8 mouse cellular contexts compared by ENCODE assay signal in the genomic region with DNA sequence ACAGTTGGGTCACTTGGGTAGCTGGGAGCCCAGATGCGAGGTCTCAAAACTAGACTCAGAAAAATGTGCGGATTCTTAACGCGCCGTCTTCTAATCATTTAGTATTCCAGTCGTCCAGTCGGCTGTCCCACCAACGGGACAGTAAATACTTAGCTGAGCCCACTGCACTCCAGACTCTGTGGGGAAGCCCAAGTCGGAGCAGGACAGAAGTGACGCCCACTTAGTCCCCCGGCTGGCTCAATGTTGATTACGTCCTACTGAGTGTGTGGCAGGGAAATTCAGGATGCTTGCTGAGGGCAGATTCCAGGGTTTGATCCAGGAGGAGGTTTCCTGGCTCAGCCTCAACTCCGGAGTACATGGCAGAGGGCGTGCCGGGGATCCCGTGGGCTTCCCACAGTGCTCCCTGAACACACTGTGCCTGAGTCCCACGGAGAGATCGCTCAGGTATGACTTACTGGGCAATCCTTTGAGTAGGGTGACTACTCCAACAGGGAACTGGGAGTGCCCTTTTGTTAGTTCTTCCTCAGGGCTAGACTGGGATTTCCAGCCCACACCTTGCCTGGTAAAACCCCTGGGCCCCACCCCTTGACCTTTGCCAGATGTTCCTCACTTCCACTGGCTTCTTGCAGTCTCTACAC. TPM values are rescaled to one million over a fixed set of nuclear protein-coding genes. Genes with fewer than 3 reads are reported as not detected.
DNase-seq lines count a peak whose midpoint lies in the region; ATAC-seq and TF ChIP-seq lines count a peak whose summit lies in the region.

No protein-coding gene starts in this region.

- no peaks in the 10 kb centered on the region for H3K27me3 ChIP-seq in embryonic facial prominence, embryonic 11.5 days (ENCODE audit: control insufficient read depth, insufficient read depth, low read length)
- H3K27me3 ChIP-seq in intestine, embryonic 15.5 days (replicated peaks): no peaks in the 10 kb centered on the region
- peaks cover 56% of the 10 kb centered on the region for H3K27me3 ChIP-seq in midbrain, embryonic 12.5 days

- DNase-seq in layer of hippocampus, adult 2 months (ENCODE audit: low spot score in 2 of 2): no peak
- no peak for DNase-seq in layer of hippocampus, postnatal 14 days (ENCODE audit: low spot score in 2 of 2)
- DNase-seq in embryonic facial prominence, embryonic 11.5 days (ENCODE audit: low spot score): peak; percentile 13
- no peak for DNase-seq in ovary, adult 18-20 months (ENCODE audit: low spot score)
- DNase-seq in cerebellum, adult 11 months: no peak
- DNase-seq in ovary, postnatal 10 days (ENCODE audit: low spot score): no peak

- H3K9me3 ChIP-seq in embryonic facial prominence, embryonic 11.5 days (replicated peaks; ENCODE audit: control insufficient read depth, low read length): no peaks in the 10 kb centered on the region
- H3K9me3 ChIP-seq in intestine, embryonic 15.5 days: no peaks in the 10 kb centered on the region
- no peaks in the 10 kb centered on the region for H3K9me3 ChIP-seq in midbrain, embryonic 12.5 days

- no peak overlapping the region for H3K27ac ChIP-seq in layer of hippocampus, adult 2 months
- H3K27ac ChIP-seq in embryonic facial prominence, embryonic 11.5 days (replicated peaks; ENCODE audit: low read depth, low read length): no peak overlapping the region
- peak overlapping the region; percentile 85 for H3K27ac ChIP-seq in intestine, embryonic 15.5 days
- no peak overlapping the region for H3K27ac ChIP-seq in midbrain, embryonic 12.5 days (replicated peaks)

- H3K36me3 ChIP-seq in embryonic facial prominence, embryonic 11.5 days (replicated peaks; ENCODE audit: control insufficient read depth, insufficient read depth, low read depth, low read length): no peaks in the 10 kb centered on the region
- H3K36me3 ChIP-seq in intestine, embryonic 15.5 days: no peaks in the 10 kb centered on the region
- no peaks in the 10 kb centered on the region for H3K36me3 ChIP-seq in midbrain, embryonic 12.5 days

- TF ChIP-seq CTCF in layer of hippocampus, adult 2 months (conservative IDR thresholded peaks at IDR 0.05): no peak

- H3K9ac ChIP-seq in embryonic facial prominence, embryonic 11.5 days (replicated peaks; ENCODE audit: low read length): no peak overlapping the region
- peak overlapping the region; percentile 58 for H3K9ac ChIP-seq in intestine, embryonic 15.5 days
- peak overlapping the region; percentile 47 for H3K9ac ChIP-seq in midbrain, embryonic 12.5 days (replicated peaks)

- WGBS in embryonic facial prominence, embryonic 11.5 days: 8% methylated on average over 18 of the region's 18 CpGs
- WGBS in intestine, embryonic 15.5 days: 3% methylated on average over 18 of the region's 18 CpGs
- 5% methylated on average over 18 of the region's 18 CpGs for WGBS in midbrain, embryonic 12.5 days

- H3K4me1 ChIP-seq in embryonic facial prominence, embryonic 11.5 days (ENCODE audit: control insufficient read depth, insufficient read depth, low read length): no peaks in the 10 kb centered on the region; the same call in 1 of the 2 replicates
- no peaks in the 10 kb centered on the region; the same call in none of the 2 replicates for H3K4me1 ChIP-seq in intestine, embryonic 15.5 days (replicated peaks)
- peaks cover 11% of the 10 kb centered on the region for H3K4me1 ChIP-seq in midbrain, embryonic 12.5 days

- peak overlapping the region; percentile 55 for H3K4me3 ChIP-seq in layer of hippocampus, adult 2 months
- peak overlapping the region; percentile 44 for H3K4me3 ChIP-seq in embryonic facial prominence, embryonic 11.5 days (ENCODE audit: low read depth, low read length)
- peak overlapping the region; percentile 53 for H3K4me3 ChIP-seq in intestine, embryonic 15.5 days (replicated peaks)
- peak overlapping the region; percentile 54 for H3K4me3 ChIP-seq in midbrain, embryonic 12.5 days

- H3K4me2 ChIP-seq in embryonic facial prominence, embryonic 11.5 days (ENCODE audit: low read depth, low read length): peak overlapping the region; percentile 92
- H3K4me2 ChIP-seq in intestine, embryonic 15.5 days (replicated peaks): peak overlapping the region; percentile 87
- H3K4me2 ChIP-seq in midbrain, embryonic 12.5 days (replicated peaks): peak overlapping the region; percentile 93

- peak; percentile 51; the same call in 1 of the 2 replicates for ATAC-seq in embryonic facial prominence, embryonic 11.5 days (replicated peaks; ENCODE audit: insufficient number of reproducible peaks, low FRiP score, low TSS enrichment, low read depth)
- ATAC-seq in intestine, embryonic 15.5 days: peak; percentile 53
- ATAC-seq in midbrain, embryonic 12.5 days (ENCODE audit: low FRiP score, low read depth): peak; percentile 64

RNA-seq across cellular contexts. Expression of gene Nipal1, which starts 0.5 kb away (rescaled TPM):
- total RNA-seq in layer of hippocampus, adult 2 months (2021): not detected
- total RNA-seq in layer of hippocampus, postnatal 14 days (2021): not detected
- 0.80 and 0.91 TPM in 2 replicates for polyA plus RNA-seq in embryonic facial prominence, embryonic 11.5 days (2014; fragmentation: Nextera tagmentation; extraction: Ambion mirVana)
- polyA plus RNA-seq in intestine, embryonic 15.5 days (2015; fragmentation: Nextera tagmentation; extraction: Ambion mirVana): 30.5 and 31.6 TPM in 2 replicates
- polyA plus RNA-seq in midbrain, embryonic 12.5 days (2016; fragmentation: Nextera tagmentation; extraction: Ambion mirVana): 0.35 and 0.68 TPM in 2 replicates

RNA-seq across cellular contexts. Expression of gene Cnga1, which starts 4.0 kb away (rescaled TPM):
- not detected for total RNA-seq in layer of hippocampus, adult 2 months (2021)
- not detected for total RNA-seq in layer of hippocampus, postnatal 14 days (2021)
- not detected in 2 replicates for polyA plus RNA-seq in embryonic facial prominence, embryonic 11.5 days (2014; fragmentation: Nextera tagmentation; extraction: Ambion mirVana)
- 0.06 TPM in 1 of 2 replicates, not detected in the other for polyA plus RNA-seq in intestine, embryonic 15.5 days (2015; fragmentation: Nextera tagmentation; extraction: Ambion mirVana)
- polyA plus RNA-seq in midbrain, embryonic 12.5 days (2016; fragmentation: Nextera tagmentation; extraction: Ambion mirVana): not detected in 2 replicates

Comparison
In these comparisons a context has a peak if more than half of its experiments do, and no peak if none do; other contexts are left out.
1. RNA of gene Nipal1, which starts 0.5 kb away (polyA plus RNA-seq): 30.5 to 31.6 TPM in intestine, embryonic 15.5 days; 0.80 to 0.91 TPM in embryonic facial prominence, embryonic 11.5 days and 0.35 to 0.68 TPM in midbrain, embryonic 12.5 days; every median in the first group is over 10 times any median in the second.
2. Peak in every context shown above with its lines, with median percentiles within 50 percentile points of each other: H3K4me3 ChIP-seq, ATAC-seq and H3K4me2 ChIP-seq.